Mouse (Mus musculus) mammary gland, adult 2 months (tissue): Measurements from ENCODE around the gene Defa28. TPM values are rescaled to one million over a fixed set of nuclear protein-coding genes. Genes with fewer than 3 reads are reported as not detected.

ENCODE experiments used
- polyA plus RNA-seq: library from polyadenylated mRNA; depleted of rRNA; stranded (reverse); fragments of >200 nt; gene quantifications from 2 replicates; pipeline ENCODE4 v1.2.3, GENCODE M21; 2012; ENCODE audit warnings: low replicate concordance; rRNA removed

Defa28 gene
- not detected in 2 replicates for polyA plus RNA-seq

DNA sequence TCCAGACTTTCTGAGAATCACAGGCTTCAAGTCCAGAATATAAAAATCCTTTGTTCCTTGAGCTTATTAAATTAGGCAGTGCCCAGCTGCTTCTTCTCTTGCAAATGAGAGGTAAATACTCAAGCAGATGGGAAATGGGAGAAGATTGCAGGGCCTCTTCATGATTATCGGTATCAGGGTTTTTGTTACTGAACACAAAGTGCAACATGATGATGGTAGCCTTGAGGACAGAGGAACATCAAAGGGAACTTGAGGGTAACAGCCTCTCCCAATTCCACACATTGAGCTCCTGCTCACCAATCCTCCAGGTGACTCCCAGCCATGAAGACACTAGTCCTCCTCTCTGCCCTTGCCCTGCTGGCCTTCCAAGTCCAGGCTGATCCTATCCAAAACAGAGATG lies at the start of gene Defa28:
Gene Defa28 (plus strand): TSS at position 301 of the 400 bp plus-strand sequence.

DNA sequence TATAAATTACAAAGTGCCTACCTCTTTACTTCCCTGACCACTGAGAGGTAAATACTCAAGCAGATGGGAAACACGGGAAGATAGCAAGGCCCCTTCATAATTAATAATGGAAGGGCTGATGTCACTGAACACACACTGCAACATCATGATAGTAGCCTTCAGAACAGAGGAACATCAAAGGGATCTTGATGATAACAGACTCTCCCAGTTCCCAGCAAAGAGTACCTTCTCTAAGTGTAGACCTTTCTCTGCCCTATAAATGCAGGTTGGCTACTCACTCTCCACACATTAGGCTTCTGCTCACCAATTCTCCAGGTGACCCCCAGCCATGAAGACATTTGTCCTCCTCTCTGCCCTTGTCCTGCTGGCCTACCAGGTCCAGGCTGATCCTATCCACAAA lies 17.7 kb upstream of the Defa28 start, which contains the start of gene Defa37:
Gene Defa37 (plus strand): TSS at position 301 of the 400 bp plus-strand sequence.

DNA sequence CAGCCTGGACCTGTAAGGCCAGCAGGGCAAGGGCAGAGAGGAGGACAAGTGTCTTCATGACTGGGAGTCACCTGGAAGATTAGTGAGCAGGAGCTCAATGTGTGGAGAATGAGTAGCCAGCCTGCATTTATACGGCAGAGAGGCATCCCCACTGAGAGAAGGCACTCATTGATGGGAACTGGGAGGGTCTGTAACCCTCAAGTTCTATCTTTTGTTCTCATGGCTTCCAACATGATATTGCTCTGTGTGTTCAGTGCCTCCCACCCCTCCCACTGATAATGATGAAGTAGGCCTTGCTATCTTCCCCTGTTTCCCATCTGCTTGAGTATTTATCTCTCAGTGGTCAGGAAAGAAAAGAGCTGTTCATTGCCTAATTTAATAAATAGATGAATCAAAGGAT lies 11.6 kb downstream of the Defa28 start, which contains the start of gene Gm7861:
Gene Gm7861 (minus strand): TSS at position 101 of the 400 bp plus-strand sequence.

DNA sequence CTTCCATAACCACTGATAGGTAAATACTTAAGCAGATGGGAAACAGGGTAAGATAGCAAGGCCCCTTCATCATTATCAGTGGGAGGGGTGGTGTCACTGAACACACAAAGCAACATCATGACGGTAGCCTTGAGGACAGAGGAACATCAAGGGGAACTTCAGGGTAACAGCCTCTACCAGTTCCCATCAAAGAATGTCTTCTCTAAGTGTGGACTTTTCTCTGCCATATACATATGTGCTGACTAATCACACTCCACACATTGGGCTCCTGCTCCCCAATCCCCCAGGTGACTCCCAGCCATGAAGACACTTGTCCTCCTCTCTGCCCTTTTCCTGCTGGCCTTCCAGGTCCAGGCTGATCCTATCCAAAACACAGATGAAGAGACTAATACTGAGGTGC lies 35.1 kb downstream of the Defa28 start, which contains the start of gene Defa26:
Gene Defa26 (plus strand): TSS at position 301 of the 400 bp plus-strand sequence.

Other genes starting within 250 kb of the Defa28 start
- gene Defa2, start 204.5 kb upstream of the Defa28 start, polyA plus RNA-seq = not detected in 2 replicates
- gene Defa33, start 191.2 kb upstream of the Defa28 start, polyA plus RNA-seq = not detected in 2 replicates
- gene Defa36, start 155.6 kb upstream of the Defa28 start, polyA plus RNA-seq = not detected in 2 replicates
- not detected in 2 replicates for gene Gm7849, start 126.4 kb upstream of the Defa28 start, polyA plus RNA-seq
- not detected in 2 replicates for gene Defa20, start 73.7 kb upstream of the Defa28 start, polyA plus RNA-seq
- not detected in 2 replicates for gene Defa32, start 54.0 kb upstream of the Defa28 start, polyA plus RNA-seq
- not detected in 2 replicates for gene Defa37, start 17.6 kb upstream of the Defa28 start, polyA plus RNA-seq
- gene Gm7861, start 11.5 kb downstream of the Defa28 start, polyA plus RNA-seq = not detected in 2 replicates
- not detected in 2 replicates for gene Defa26, start 35.2 kb downstream of the Defa28 start, polyA plus RNA-seq
- gene Defa17, start 72.8 kb downstream of the Defa28 start, polyA plus RNA-seq = not detected in 2 replicates
- gene Defa34, start 82.8 kb downstream of the Defa28 start, polyA plus RNA-seq = not detected in 2 replicates
- not detected in 2 replicates for gene AY761184, start 120.6 kb downstream of the Defa28 start, polyA plus RNA-seq
- gene Defa24, start 151.5 kb downstream of the Defa28 start, polyA plus RNA-seq = not detected in 2 replicates
- 0.96 TPM in 1 of 2 replicates, not detected in the other for gene Defb50, start 240.5 kb downstream of the Defa28 start, polyA plus RNA-seq